Mouse (Mus musculus): ENCODE results near the gene Ubxn4. TPM values are rescaled to one million over a fixed set of nuclear protein-coding genes. Genes with fewer than 3 reads are reported as not detected.
"Not testable (repeated sequence)": the region's sequence is repeated elsewhere in the genome, so short reads cannot be mapped to it uniquely, and the experiment has no call there.

Ubxn4 gene
- polyA plus RNA-seq, 1 experiment from 2014 or later, result 53.8 TPM

GRCm38 (mm10) chr1:128267061-128267460 is 23.3 kb downstream of the Ubxn4 start:
- H3K9ac ChIP-seq (ENCODE audit: low read length); H3K4me1 ChIP-seq (ENCODE audit: control insufficient read depth, insufficient read depth, low read length); H3K27me3 ChIP-seq (ENCODE audit: control insufficient read depth, insufficient read depth, low read length); H3K4me3 ChIP-seq (ENCODE audit: low read length); H3K9me3 ChIP-seq (replicated peaks; ENCODE audit: control insufficient read depth, low read length); H3K4me2 ChIP-seq (ENCODE audit: low read depth, low read length); ATAC-seq (replicated peaks; ENCODE audit: extremely low read depth, insufficient read depth, low FRiP score); H3K27ac ChIP-seq (ENCODE audit: low read length): not testable (repeated sequence)
- peaks cover 63% of the 10 kb centered on the region for H3K36me3 ChIP-seq (ENCODE audit: control insufficient read depth, insufficient read depth)
- WGBS, result 80% methylated on average over 7 of the region's 7 CpGs

- H3K27me3 ChIP-seq (ENCODE audit: control insufficient read depth, insufficient read depth, low read length), result no peaks in the 10 kb centered on the region
- H3K4me1 ChIP-seq (ENCODE audit: control insufficient read depth, insufficient read depth, low read length), result no peaks in the 10 kb centered on the region
- H3K9me3 ChIP-seq (replicated peaks; ENCODE audit: control insufficient read depth, low read length), result no peaks in the 10 kb centered on the region
- H3K36me3 ChIP-seq (ENCODE audit: control insufficient read depth, insufficient read depth), result peaks cover 70% of the 10 kb centered on the region
- H3K4me3 ChIP-seq (ENCODE audit: low read length), result no peak overlapping the region
- no peak overlapping the region for H3K4me2 ChIP-seq (ENCODE audit: low read depth, low read length)
- ATAC-seq (replicated peaks; ENCODE audit: extremely low read depth, insufficient read depth, low FRiP score), result no peak
- no peak overlapping the region for H3K9ac ChIP-seq (ENCODE audit: low read length)
- WGBS, result 84% methylated on average over 3 of the region's 3 CpGs
- H3K27ac ChIP-seq (ENCODE audit: low read length), result no peak overlapping the region
These were observed 27.0 kb downstream of the Ubxn4 start for GRCm38 (mm10) chr1:128270731-128271130.

- H3K4me2 ChIP-seq (ENCODE audit: low read depth, low read length), result no peak overlapping the region
- no peaks in the 10 kb centered on the region for H3K9me3 ChIP-seq (replicated peaks; ENCODE audit: control insufficient read depth, low read length)
- no peaks in the 10 kb centered on the region for H3K27me3 ChIP-seq (ENCODE audit: control insufficient read depth, insufficient read depth, low read length)
- no peak for ATAC-seq (replicated peaks; ENCODE audit: extremely low read depth, insufficient read depth, low FRiP score)
- WGBS, result 96% methylated on average over 1 of the region's 1 CpGs
- H3K9ac ChIP-seq (ENCODE audit: low read length), result no peak overlapping the region
- no peaks in the 10 kb centered on the region for H3K4me1 ChIP-seq (ENCODE audit: control insufficient read depth, insufficient read depth, low read length)
- peaks cover 66% of the 10 kb centered on the region for H3K36me3 ChIP-seq (ENCODE audit: control insufficient read depth, insufficient read depth)
- no peak overlapping the region for H3K4me3 ChIP-seq (ENCODE audit: low read length)
- H3K27ac ChIP-seq (ENCODE audit: low read length), result no peak overlapping the region
These were observed 32.1 kb downstream of the Ubxn4 start for GRCm38 (mm10) chr1:128275908-128276307.

- Histone ChIP-seq H3K4me3 (ENCODE audit: low read length) (no peak overlapping the region), H3K36me3 (ENCODE audit: control insufficient read depth, insufficient read depth) (peaks cover 60% of the 10 kb centered on the region), H3K9me3 (replicated peaks; ENCODE audit: control insufficient read depth, low read length) (no peaks in the 10 kb centered on the region; the same call in 1 of the 2 replicates), H3K27me3 (ENCODE audit: control insufficient read depth, insufficient read depth, low read length) (no peaks in the 10 kb centered on the region), H3K4me2 (ENCODE audit: low read depth, low read length) (no peak overlapping the region), H3K27ac (ENCODE audit: low read length) (no peak overlapping the region), H3K9ac (ENCODE audit: low read length) (no peak overlapping the region), H3K4me1 (ENCODE audit: control insufficient read depth, insufficient read depth, low read length) (no peaks in the 10 kb centered on the region)
- no peak for ATAC-seq (replicated peaks; ENCODE audit: extremely low read depth, insufficient read depth, low FRiP score)
- WGBS, result 93% methylated on average over 3 of the region's 3 CpGs
These were observed 34.8 kb downstream of the Ubxn4 start for GRCm38 (mm10) chr1:128278563-128278962.

GRCm38 (mm10) chr1:128281753-128282152 is 38.0 kb downstream of the Ubxn4 start:
- Histone ChIP-seq H3K9me3 (replicated peaks; ENCODE audit: control insufficient read depth, low read length) (no peaks in the 10 kb centered on the region; the same call in 1 of the 2 replicates), H3K27ac (ENCODE audit: low read length) (no peak overlapping the region), H3K4me2 (ENCODE audit: low read depth, low read length) (no peak overlapping the region), H3K36me3 (ENCODE audit: control insufficient read depth, insufficient read depth) (peaks cover 42% of the 10 kb centered on the region), H3K9ac (ENCODE audit: low read length) (no peak overlapping the region), H3K4me1 (ENCODE audit: control insufficient read depth, insufficient read depth, low read length) (no peaks in the 10 kb centered on the region), H3K27me3 (ENCODE audit: control insufficient read depth, insufficient read depth, low read length) (no peaks in the 10 kb centered on the region), H3K4me3 (ENCODE audit: low read length) (no peak overlapping the region)
- 93% methylated on average over 3 of the region's 3 CpGs for WGBS
- no peak for ATAC-seq (replicated peaks; ENCODE audit: extremely low read depth, insufficient read depth, low FRiP score)

GRCm38 (mm10) chr1:128282924-128283323 is 39.2 kb downstream of the Ubxn4 start:
- no peaks in the 10 kb centered on the region for H3K4me1 ChIP-seq (ENCODE audit: control insufficient read depth, insufficient read depth, low read length)
- H3K4me2 ChIP-seq (ENCODE audit: low read depth, low read length), result no peak overlapping the region
- no peaks in the 10 kb centered on the region for H3K27me3 ChIP-seq (ENCODE audit: control insufficient read depth, insufficient read depth, low read length)
- 93% methylated on average over 3 of the region's 3 CpGs for WGBS
- H3K9ac ChIP-seq (ENCODE audit: low read length), result no peak overlapping the region
- peaks cover 32% of the 10 kb centered on the region for H3K36me3 ChIP-seq (ENCODE audit: control insufficient read depth, insufficient read depth)
- no peak for ATAC-seq (replicated peaks; ENCODE audit: extremely low read depth, insufficient read depth, low FRiP score)
- no peak overlapping the region for H3K27ac ChIP-seq (ENCODE audit: low read length)
- H3K9me3 ChIP-seq (replicated peaks; ENCODE audit: control insufficient read depth, low read length), result no peaks in the 10 kb centered on the region; the same call in 1 of the 2 replicates
- no peak overlapping the region for H3K4me3 ChIP-seq (ENCODE audit: low read length)

- no peak overlapping the region for H3K27ac ChIP-seq (ENCODE audit: low read length)
- H3K4me3 ChIP-seq (ENCODE audit: low read length), result no peak overlapping the region
- H3K27me3 ChIP-seq (ENCODE audit: control insufficient read depth, insufficient read depth, low read length), result no peaks in the 10 kb centered on the region
- ATAC-seq (replicated peaks; ENCODE audit: extremely low read depth, insufficient read depth, low FRiP score), result no peak
- no peaks in the 10 kb centered on the region; the same call in 1 of the 2 replicates for H3K9me3 ChIP-seq (replicated peaks; ENCODE audit: control insufficient read depth, low read length)
- no peak overlapping the region for H3K4me2 ChIP-seq (ENCODE audit: low read depth, low read length)
- H3K36me3 ChIP-seq (ENCODE audit: control insufficient read depth, insufficient read depth), result peaks cover 21% of the 10 kb centered on the region
- no peak overlapping the region for H3K9ac ChIP-seq (ENCODE audit: low read length)
- 86% methylated on average over 8 of the region's 8 CpGs for WGBS
- H3K4me1 ChIP-seq (ENCODE audit: control insufficient read depth, insufficient read depth, low read length), result no peaks in the 10 kb centered on the region
These were observed 40.5 kb downstream of the Ubxn4 start for GRCm38 (mm10) chr1:128284157-128284690.

GRCm38 (mm10) chr1:128285136-128285535 is 41.4 kb downstream of the Ubxn4 start:
- H3K4me2 ChIP-seq (ENCODE audit: low read depth, low read length), result no peak overlapping the region
- no peaks in the 10 kb centered on the region for H3K27me3 ChIP-seq (ENCODE audit: control insufficient read depth, insufficient read depth, low read length)
- no peak overlapping the region for H3K27ac ChIP-seq (ENCODE audit: low read length)
- no peak overlapping the region for H3K9ac ChIP-seq (ENCODE audit: low read length)
- peaks cover 12% of the 10 kb centered on the region for H3K36me3 ChIP-seq (ENCODE audit: control insufficient read depth, insufficient read depth)
- no peaks in the 10 kb centered on the region; the same call in 1 of the 2 replicates for H3K9me3 ChIP-seq (replicated peaks; ENCODE audit: control insufficient read depth, low read length)
- H3K4me1 ChIP-seq (ENCODE audit: control insufficient read depth, insufficient read depth, low read length), result no peaks in the 10 kb centered on the region
- no peak overlapping the region for H3K4me3 ChIP-seq (ENCODE audit: low read length)
- ATAC-seq (replicated peaks; ENCODE audit: extremely low read depth, insufficient read depth, low FRiP score), result no peak
- WGBS, result 71% methylated on average over 9 of the region's 9 CpGs

- Histone ChIP-seq H3K4me3 (ENCODE audit: low read length) (no peak overlapping the region), H3K4me2 (ENCODE audit: low read depth, low read length) (no peak overlapping the region), H3K27ac (ENCODE audit: low read length) (no peak overlapping the region), H3K9ac (ENCODE audit: low read length) (no peak overlapping the region), H3K36me3 (ENCODE audit: control insufficient read depth, insufficient read depth) (no peaks in the 10 kb centered on the region), H3K4me1 (ENCODE audit: control insufficient read depth, insufficient read depth, low read length) (no peaks in the 10 kb centered on the region), H3K27me3 (ENCODE audit: control insufficient read depth, insufficient read depth, low read length) (no peaks in the 10 kb centered on the region), H3K9me3 (replicated peaks; ENCODE audit: control insufficient read depth, low read length) (no peaks in the 10 kb centered on the region)
- WGBS, result 87% methylated on average over 5 of the region's 5 CpGs
- ATAC-seq (replicated peaks; ENCODE audit: extremely low read depth, insufficient read depth, low FRiP score), result no peak
These were observed 46.5 kb downstream of the Ubxn4 start for GRCm38 (mm10) chr1:128290295-128290694.
